Mouse (Mus musculus): ENCODE measurements at regions not wholly inside any gene's neighbourhood (a gene's known extent, or its start where the extent isn't known, plus 50 kb on each side); places are given as distances from the start of the nearest gene placed in this dataset.

DNA sequence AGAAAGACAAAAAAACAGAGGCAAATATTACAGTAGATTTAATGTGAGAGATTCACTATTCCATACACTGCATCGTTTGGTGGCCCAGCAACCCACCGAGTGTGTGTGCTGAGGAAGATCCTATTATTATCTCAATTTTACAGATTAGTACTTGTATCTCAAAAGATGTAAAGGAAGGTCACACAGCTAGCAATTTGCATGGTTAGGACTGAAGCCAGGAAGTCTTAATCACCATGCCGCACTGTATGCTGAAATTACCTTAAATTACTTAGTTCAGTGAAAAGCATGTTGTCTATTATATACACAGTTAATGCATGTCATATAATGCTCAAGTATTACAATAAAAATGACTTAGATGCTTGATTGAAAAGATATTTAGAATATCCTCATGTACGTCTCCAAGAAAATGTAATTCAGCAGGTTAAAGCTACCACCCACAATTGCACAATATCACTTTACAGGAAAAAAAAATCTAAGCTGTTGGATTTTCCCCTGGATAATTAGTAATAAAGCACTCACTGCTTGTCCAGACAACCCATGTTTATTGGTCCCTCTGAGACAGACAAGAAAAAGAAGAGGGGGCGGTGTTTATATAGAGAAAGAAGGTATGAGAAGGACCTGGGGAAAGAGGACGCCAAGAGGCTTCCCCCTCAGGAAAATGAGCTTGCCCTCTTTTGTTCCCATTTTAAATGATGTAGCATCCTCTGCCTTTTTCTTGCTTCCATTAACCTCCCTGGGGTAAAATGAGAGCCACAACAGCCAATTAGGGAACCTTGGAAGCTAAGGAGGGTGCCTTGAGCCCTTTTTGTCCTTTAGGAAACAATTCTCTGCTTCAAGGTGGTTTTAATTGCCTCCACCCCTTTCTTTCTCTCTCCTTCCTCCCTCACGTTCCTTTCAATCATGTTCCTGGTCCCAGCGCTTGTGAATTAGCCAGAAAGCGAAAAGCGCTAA is 204.6 kb upstream of the Xrcc4 start:
- DNase-seq (ENCODE audit: extremely low read depth, low read depth), result no peak

DNA sequence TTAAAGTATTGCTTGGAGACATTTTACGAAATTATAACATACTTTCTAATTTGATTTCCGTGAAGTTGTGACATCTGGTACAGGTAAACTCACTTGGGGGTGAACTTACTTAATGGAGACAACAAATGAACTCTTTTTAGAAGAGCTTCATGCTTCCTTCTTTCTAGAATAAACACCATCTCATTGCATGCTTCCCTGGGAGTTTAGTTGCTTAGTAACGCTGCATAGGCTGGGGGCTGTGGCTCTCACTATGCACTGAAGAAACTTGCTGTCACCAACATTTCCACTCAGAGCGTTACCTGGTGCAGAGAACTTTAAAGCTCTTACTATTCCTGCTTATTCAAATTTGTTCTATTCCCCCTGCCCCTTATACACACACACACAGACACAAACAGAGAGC is 203.5 kb upstream of the Xrcc4 start:
- no peak for DNase-seq (ENCODE audit: extremely low read depth, low read depth)

DNA sequence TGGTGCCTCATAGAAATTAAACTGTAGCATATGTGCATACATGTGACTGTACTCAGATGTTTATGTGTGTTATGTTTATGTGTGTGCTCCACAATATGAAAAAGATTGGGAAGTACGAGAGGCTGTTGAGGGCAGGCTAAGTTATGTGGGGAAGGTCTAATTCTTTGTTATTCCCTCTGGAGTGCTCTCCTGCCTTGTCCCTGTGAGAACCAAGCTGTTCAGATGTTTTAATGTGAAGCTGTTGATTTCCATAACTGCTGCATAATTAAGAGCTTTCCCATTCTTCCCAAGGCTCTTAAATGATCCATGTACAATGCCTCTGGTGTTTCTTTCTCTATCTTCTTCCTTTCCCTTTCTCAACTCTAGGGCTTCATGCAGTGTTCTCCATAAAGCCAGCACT is 202.7 kb upstream of the Xrcc4 start:
- no peak for DNase-seq (ENCODE audit: extremely low read depth, low read depth)

DNA sequence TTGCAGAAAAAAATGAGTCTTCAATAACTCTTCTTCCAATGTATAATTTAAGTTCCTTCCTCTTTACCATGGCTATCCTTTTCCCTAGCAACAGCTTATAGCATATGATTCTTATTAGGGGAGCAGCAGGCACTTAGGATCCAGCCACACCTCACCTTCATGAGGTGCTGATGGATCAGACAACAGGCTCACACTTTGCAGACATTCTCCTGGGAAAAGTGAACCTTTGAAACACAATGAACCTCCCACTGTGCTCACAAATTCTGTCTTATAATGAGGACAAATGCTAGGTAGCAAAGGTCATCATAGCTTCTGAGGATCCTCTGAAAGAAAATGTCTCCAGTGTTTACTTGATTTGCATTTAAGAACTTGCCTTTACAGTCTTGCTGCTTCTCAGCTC is 191.6 kb upstream of the Xrcc4 start:
- DNase-seq (ENCODE audit: extremely low read depth, low read depth), result no peak

DNA sequence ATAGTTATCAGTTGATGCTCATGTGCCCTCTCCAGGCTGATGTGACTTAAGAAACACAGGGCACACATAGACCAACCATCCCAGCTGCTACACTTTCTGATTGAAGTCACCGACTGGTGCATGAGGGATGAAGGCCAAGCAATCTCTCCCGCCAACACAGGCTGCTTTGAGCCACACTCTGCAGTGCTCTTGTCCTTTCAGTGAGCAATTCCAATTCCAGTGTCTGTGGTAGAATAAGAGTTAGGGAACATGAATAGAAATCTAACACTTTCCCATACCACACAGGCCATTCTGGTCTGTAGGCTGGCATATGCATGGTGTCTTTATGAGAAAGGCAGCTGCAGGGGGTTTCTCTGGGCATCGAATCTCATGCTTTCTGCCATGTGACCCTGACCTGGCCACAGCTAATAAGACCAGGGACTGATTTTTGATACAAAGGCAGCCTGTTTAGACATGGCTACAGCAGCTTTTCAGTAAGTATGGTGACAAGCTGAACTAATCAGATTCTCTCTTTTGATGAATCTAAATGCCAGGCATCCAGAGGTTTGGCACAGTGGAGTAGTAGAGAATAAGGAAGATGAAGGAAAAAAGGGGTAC is 190.5 kb upstream of the Xrcc4 start:
- no peak for DNase-seq (ENCODE audit: extremely low read depth, low read depth)

DNA sequence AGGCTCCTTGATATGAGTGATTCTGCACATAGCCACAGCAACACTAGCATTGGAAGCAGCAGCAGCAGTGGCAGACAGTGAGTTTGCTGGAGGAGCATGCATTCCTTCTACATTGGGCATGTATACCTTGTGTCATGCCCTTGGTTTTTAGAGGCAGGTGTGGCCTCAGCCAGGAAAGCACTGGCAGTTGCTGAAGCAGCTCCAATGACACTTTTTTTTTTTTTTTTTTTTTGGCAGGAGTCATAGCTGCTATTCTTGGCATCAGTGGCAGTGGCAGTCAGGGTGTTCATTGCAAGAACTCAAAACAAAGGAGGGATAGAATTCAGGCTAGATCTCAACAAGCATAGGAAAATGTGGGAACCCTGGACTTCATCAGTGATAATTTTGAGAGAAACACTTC is 189.9 kb upstream of the Xrcc4 start:
- DNase-seq (ENCODE audit: extremely low read depth, low read depth), result no peak

DNA sequence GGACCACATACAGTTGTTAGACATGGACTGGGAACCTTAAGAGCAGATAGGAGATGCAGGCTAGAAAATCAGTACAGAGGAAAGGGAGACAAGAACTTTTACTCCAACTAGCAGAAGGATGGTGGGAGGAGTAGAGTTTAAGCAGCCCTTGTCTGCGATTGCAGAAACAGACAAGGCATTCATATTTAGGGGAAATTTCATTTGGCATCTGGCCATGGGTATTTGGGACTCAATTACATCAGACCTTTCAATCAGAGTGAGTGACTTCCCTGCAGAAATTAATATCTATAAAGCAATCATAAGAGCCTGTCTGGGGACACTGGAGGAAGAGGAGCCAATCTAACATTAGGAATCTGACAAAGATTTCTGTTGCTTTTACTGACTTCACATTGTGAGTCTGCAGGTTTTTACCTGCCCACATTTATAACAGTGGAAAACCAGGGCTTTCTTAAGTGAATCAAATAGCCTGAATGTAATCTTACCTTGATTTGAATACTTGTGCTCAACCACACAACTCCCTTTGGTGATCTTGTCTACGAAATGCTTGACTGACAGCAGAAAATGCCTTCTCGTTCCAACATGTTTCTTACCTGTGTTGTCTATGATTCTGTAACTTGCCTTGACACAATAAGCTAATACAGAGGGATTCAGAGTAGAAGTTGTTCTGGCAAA is 169.8 kb upstream of the Xrcc4 start:
- DNase-seq (ENCODE audit: extremely low read depth, low read depth), result no peak

DNA sequence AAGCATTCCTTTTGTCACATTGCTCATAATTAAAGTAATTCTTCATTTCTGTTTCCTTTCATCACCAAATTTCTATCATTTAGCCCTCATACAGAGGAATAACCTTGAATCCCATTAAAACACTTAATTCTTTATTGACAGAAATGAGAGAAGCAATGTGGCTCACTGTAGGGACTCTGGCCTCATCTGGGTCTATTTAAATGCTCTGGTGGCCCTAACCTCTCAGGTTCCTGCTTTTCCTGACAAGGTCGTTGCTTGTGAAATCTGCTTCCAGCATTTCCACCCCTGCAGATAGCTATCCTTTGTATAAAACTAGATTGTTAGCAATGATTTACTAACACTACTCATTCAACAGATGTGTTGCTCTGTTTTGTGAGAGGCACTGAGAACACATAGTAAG is 163.6 kb upstream of the Xrcc4 start:
- DNase-seq (ENCODE audit: extremely low read depth, low read depth), result no peak

DNA sequence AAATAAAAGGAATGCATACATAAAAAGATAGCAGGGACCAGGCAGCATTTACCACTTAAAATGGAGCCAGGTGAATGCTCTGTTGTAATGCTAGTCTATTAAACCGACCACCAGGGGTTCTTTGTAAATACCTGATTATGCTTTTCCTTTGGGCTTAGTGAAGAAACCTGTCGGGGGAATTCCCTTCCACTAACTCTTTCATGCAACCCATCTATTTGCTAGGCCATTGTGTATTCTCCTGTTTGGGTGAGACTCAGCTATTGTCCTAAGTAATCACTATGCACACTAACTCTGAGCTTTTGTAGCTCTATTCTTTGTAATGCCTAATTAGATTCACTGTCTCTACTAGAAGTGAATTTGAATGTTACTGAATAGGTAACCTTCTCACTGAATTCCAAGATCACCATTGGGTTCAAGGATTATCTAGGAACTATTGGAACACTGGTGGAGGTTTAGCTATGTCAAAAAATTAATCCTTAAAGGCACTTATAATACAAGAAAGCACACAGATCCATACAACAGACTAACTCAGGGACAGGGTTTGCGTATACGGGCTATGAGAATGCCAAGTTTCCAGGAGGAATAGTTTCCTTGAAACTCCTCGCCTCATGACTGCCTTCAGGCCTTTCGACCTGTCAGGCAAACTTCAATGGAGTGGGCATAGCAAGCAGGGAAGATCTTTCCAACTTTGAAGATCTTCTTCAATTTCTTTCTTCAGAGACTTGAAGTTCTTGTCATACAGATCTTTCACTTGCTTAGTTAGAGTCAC is 156.8 kb upstream of the Xrcc4 start:
- no peak for DNase-seq (ENCODE audit: extremely low read depth, low read depth)

DNA sequence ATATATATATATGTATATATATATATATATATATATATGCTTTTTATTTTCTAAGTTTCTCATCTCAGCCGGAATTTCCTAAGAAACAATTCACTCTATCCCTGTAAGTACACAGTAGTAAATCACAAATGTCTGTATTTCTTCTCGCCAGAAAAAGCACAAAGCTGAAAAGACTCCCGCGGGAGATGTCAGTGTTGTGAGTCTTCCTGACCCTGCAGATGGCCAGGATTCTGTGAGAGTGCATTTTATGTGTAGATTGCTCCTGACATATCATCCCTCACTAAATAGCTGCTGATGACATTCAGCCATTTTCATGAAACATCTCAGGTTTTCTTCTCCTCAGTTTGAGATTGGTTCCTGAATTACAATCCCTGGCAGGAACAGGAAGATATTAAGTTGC is 148.9 kb upstream of the Xrcc4 start:
- no peak for DNase-seq (ENCODE audit: extremely low read depth, low read depth)

DNA sequence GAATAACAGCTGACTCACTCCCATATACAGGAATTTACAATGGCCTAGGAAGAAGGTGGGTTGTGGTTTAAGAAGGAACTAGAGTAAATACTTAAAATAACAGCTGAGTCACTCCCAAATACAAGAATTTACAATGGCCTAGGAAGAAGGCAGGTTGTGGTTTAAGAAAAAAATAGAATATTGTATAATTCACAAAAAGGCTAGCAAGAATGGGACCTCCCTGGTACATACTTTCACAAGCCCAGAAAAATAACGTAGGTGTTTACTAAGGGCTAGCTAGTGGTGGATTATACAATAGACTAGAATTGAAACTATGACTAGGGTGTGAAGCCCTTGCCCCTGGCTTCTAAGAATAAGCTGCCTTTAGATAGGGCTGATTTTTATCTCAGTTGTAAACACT is 144.6 kb upstream of the Xrcc4 start:
- no peak for DNase-seq (ENCODE audit: extremely low read depth, low read depth)

DNA sequence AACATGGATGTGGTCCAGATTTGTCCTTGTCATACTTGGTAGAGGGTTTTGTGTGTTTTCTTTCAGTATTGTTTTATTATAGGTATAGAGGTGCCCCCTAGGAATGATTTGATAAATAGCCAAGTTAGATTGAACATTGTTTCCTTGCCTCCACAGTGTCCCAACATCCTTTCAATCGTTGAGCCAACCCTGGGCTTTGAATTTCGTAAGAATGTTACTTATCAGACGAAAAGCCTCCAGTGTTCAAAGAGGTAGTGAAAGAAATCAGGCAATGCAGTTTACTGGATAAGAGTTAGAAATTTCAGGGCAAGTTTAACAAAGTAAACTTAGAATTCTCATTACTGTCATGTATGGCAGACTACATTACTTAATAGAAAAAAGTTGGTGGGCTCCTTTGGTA is 144.2 kb upstream of the Xrcc4 start:
- no peak for DNase-seq (ENCODE audit: extremely low read depth, low read depth)

DNA sequence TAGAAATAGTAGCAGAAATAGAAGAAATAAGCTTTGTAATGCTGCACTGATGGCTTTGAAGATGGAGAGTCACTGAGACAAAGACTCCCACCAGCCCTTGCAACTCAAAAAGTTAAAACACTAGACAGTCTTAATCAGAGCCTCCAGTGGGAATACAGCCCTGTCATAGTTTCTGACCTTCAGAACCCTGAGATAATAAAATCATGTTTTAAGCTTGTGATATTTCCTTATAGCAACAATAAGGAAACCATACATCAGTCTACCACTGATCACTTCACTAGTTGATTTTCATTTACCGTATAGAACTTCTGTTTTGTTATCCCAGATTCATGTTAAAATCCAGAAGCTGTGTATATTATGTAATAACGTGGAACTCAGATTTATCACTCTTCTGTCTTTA is 139.7 kb upstream of the Xrcc4 start:
- DNase-seq (ENCODE audit: extremely low read depth, low read depth), result no peak

DNA sequence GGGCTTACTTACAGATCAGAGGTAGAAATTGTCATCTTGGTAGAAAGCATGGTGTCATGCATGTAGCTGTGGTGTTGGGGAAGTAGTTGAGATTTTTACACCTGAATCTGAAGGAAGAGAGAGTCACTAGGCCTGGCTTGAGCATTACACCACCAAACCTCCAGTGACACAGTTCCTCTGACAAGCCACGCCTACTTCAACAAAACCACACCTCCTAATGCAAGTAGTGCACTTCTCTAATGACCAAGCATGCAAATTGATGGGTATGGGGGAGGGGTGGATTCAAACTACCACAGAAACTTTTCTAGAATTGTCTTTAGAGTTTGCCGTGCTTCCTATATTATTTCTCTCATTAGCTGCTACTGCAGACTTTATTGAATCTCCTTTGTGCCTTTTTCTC is 136.8 kb upstream of the Xrcc4 start:
- DNase-seq (ENCODE audit: extremely low read depth, low read depth), result no peak

DNA sequence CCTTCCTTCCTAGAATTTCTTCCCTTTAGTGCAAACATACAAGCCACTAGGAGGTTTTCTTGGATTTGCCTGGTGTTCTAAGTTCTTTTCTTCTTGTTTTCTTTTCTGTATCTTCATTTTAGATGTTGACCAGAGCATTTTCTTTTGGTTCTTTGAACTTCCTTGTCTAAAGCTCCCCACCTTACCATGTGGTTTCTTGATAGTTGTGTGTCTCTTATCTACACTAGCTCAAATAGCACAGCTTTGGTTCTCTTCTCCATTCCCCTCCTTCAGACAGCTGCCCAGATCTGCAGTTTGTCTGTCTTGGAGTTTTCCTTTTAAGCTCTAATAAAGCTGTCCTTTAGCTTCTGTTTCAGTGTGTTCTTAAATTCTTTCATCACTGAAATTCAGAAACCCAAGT is 123.0 kb upstream of the Xrcc4 start:
- peak; percentile 39 for DNase-seq (ENCODE audit: extremely low read depth, low read depth)

DNA sequence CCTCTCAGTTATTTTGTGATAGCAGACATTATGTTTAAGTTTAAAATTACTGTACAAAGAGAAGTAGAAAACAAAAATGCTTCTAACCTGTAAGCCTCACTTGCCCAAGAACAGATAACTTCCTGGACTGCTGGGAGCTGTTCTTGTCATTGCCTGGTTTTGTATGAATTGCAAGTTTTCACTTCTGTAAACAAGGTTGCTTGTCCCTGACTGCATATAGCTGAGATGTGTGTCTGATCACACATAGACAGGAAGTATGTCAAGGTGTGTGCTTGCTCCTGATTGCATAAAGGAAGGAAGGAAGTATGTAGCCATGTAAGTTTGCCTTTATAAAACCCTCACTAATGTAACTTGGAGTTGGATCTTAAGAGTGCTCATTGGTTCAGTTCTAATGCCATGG is 118.5 kb upstream of the Xrcc4 start:
- DNase-seq (ENCODE audit: extremely low read depth, low read depth), result no peak

All from MEL-GATA-1-ER (cell line).